9 mouse cellular contexts compared by ENCODE assay signal in the genomic region with DNA sequence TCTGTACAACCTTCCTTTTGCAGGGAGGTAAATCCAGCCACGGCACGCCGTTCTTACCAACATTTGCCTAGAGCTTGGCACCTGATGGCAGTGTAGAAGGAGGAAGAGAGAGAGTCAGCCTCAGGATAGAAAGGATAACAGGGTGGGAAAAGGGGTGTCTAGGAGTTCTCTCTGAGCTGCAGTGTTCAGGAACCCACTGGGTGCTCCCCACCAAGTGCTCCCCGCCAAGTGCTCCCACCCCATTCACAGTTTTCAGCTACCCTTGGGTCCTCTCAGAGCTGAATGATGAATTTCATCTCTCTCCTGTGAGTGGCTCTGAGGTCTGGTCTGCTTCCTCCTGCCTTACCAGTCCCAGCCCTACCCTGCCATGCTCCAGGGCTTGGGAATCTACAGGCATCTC. TPM values are rescaled to one million over a fixed set of nuclear protein-coding genes. Genes with fewer than 3 reads are reported as not detected.
DNase-seq lines count a peak whose midpoint lies in the region; ATAC-seq and TF ChIP-seq lines count a peak whose summit lies in the region.
"Had no signal": no experiment of that assay in that cellular context is flagged by ENCODE, and none has a peak within 500 bp of the region (broad histone marks: within the 10 kb centered on the region; RNA-seq: fewer than 3 reads in every experiment).

No protein-coding gene starts in this region.

- no peaks in the 10 kb centered on the region for H3K36me3 ChIP-seq in heart, embryonic 11.5 days (ENCODE audit: control insufficient read depth, insufficient read depth, low read length)
- H3K36me3 ChIP-seq in forebrain, postnatal 0 days (ENCODE audit: insufficient read depth) = no peaks in the 10 kb centered on the region
- H3K36me3 ChIP-seq in liver, embryonic 16.5 days (ENCODE audit: control insufficient read depth, insufficient read depth) = no peaks in the 10 kb centered on the region

- peak overlapping the region; percentile 90 for H3K4me2 ChIP-seq in heart, embryonic 11.5 days
- peak overlapping the region; percentile 96 for H3K4me2 ChIP-seq in forebrain, postnatal 0 days (ENCODE audit: low read depth)
- H3K4me2 ChIP-seq in liver, embryonic 16.5 days (ENCODE audit: low read depth, low read length) = peak overlapping the region; percentile 63; the same call in 1 of the 2 replicates

- WGBS in heart, embryonic 11.5 days (ENCODE audit: insufficient replicate concordance) = 67% methylated on average over 4 of the region's 4 CpGs
- 77% methylated on average over 4 of the region's 4 CpGs for WGBS in bone marrow, adult 2 months
- WGBS in forebrain, postnatal 0 days = 61% methylated on average over 4 of the region's 4 CpGs
- WGBS in liver, embryonic 16.5 days (ENCODE audit: insufficient replicate concordance) = 58% methylated on average over 4 of the region's 4 CpGs

- TF ChIP-seq POLR2A in bone marrow, adult 2 months (IDR thresholded peaks at IDR 0.05; ENCODE audit: borderline replicate concordance, control insufficient read depth, low read depth, low read length) = no peak

- H3K27ac ChIP-seq in heart, embryonic 11.5 days (ENCODE audit: low read depth, low read length) = no peak overlapping the region
- H3K27ac ChIP-seq in bone marrow, adult 2 months (ENCODE audit: control insufficient read depth, insufficient read depth, low read depth, low read length, poor library complexity) = peak overlapping the region; percentile 99
- no peak overlapping the region for H3K27ac ChIP-seq in forebrain, postnatal 0 days (ENCODE audit: low read depth, low read length)
- H3K27ac ChIP-seq in liver, embryonic 16.5 days (ENCODE audit: low read length) = no peak overlapping the region

- H3K27me3 ChIP-seq in heart, embryonic 11.5 days (ENCODE audit: control insufficient read depth, insufficient read depth, low read length) = no peaks in the 10 kb centered on the region
- H3K27me3 ChIP-seq in forebrain, postnatal 0 days (ENCODE audit: insufficient read depth, low read length) = no peaks in the 10 kb centered on the region
- H3K27me3 ChIP-seq in liver, embryonic 16.5 days (ENCODE audit: control insufficient read depth, insufficient read depth, low read depth, low read length) = peaks cover 23% of the 10 kb centered on the region

- H3K9me3 ChIP-seq in heart, embryonic 11.5 days (replicated peaks; ENCODE audit: control insufficient read depth, low read length) = no peaks in the 10 kb centered on the region
- no peaks in the 10 kb centered on the region for H3K9me3 ChIP-seq in forebrain, postnatal 0 days (ENCODE audit: low read length)
- no peaks in the 10 kb centered on the region for H3K9me3 ChIP-seq in liver, embryonic 16.5 days (replicated peaks; ENCODE audit: control insufficient read depth, low read length)

- no peak for TF ChIP-seq CTCF in bone marrow, adult 2 months (IDR thresholded peaks at IDR 0.05; ENCODE audit: control insufficient read depth, insufficient read depth, low read length)
- TF ChIP-seq CTCF in forebrain, postnatal 0 days (IDR thresholded peaks at IDR 0.05; ENCODE audit: low read depth) = no peak

- peak overlapping the region; percentile 74; the same call in 1 of the 2 replicates for H3K4me3 ChIP-seq in heart, embryonic 11.5 days (ENCODE audit: low read depth, low read length)
- peak overlapping the region; percentile 82 for H3K4me3 ChIP-seq in bone marrow, adult 2 months (replicated peaks; ENCODE audit: control insufficient read depth, low read depth, low read length)
- H3K4me3 ChIP-seq in forebrain, postnatal 0 days (ENCODE audit: low read depth, low read length) = peak overlapping the region; percentile 78
- H3K4me3 ChIP-seq in liver, embryonic 16.5 days (ENCODE audit: low read depth, low read length) = peak overlapping the region; percentile 64

- no peak overlapping the region for H3K9ac ChIP-seq in heart, embryonic 11.5 days (ENCODE audit: low read depth, low read length)
- H3K9ac ChIP-seq in forebrain, postnatal 0 days = peak overlapping the region; percentile 87
- H3K9ac ChIP-seq in liver, embryonic 16.5 days (ENCODE audit: low read depth, low read length) = no peak overlapping the region

- DNase-seq in heart, adult 8-10 months (ENCODE audit: low spot score) = no peak
- DNase-seq in forebrain, postnatal 0 days = no peak
- DNase-seq in ovary, postnatal 36 days (ENCODE audit: low spot score) = no peak
- DNase-seq in left cerebral cortex, adult 11 months (ENCODE audit: low spot score) = no peak
- no peak for DNase-seq in thymus, postnatal 10 days (ENCODE audit: low spot score in 2 of 2)
- DNase-seq: kidney, adult 9 months had no signal

- peaks cover 37% of the 10 kb centered on the region for H3K4me1 ChIP-seq in heart, embryonic 11.5 days (ENCODE audit: control insufficient read depth, insufficient read depth, low read length)
- H3K4me1 ChIP-seq in bone marrow, adult 2 months (ENCODE audit: control insufficient read depth, insufficient read depth, low read length) = peaks cover 1% of the 10 kb centered on the region; the same call in 1 of the 2 replicates
- H3K4me1 ChIP-seq in forebrain, postnatal 0 days (ENCODE audit: insufficient read depth) = peaks cover 14% of the 10 kb centered on the region; the same call in 1 of the 2 replicates
- no peaks in the 10 kb centered on the region for H3K4me1 ChIP-seq in liver, embryonic 16.5 days (ENCODE audit: control insufficient read depth, low read depth, low read length)

- ATAC-seq in heart, embryonic 11.5 days (replicated peaks; ENCODE audit: insufficient number of reproducible peaks, low FRiP score, low TSS enrichment) = no peak
- no peak for ATAC-seq in forebrain, postnatal 0 days
- ATAC-seq in liver, embryonic 16.5 days (ENCODE audit: low read depth) = no peak

RNA-seq across cellular contexts. Expression of a gene that starts 1.9 kb away (rescaled TPM):
- polyA plus RNA-seq in heart, embryonic 11.5 days (2014; fragmentation: Nextera tagmentation; extraction: Ambion mirVana) = 13.0 and 15.7 TPM in 2 replicates
- 10 to 100 TPM; 28.9 to 35.2 (median 30.0) TPM for total RNA-seq in heart, adult 8-10 months (2022)
- polyA plus RNA-seq in bone marrow, adult 2 months (2011; ENCODE audit: insufficient read depth, insufficient read length, low replicate concordance, missing spikeins) = 39.2 and 93.9 TPM in 2 replicates
- total RNA-seq in forebrain, postnatal 0 days (2014; rRNA removed) = 94.1 and 118 TPM in 2 replicates
- polyA plus RNA-seq in forebrain, postnatal 0 days (2015; fragmentation: Nextera tagmentation; extraction: Ambion mirVana) = 41.4 and 61.8 TPM in 2 replicates
- 24.7 and 27.8 TPM in 2 replicates for polyA plus RNA-seq in liver, embryonic 16.5 days (2015; fragmentation: Nextera tagmentation; extraction: Ambion mirVana)

RNA-seq across cellular contexts. Expression of a gene that starts 58.2 kb away (rescaled TPM):
- not detected in 2 replicates for polyA plus RNA-seq in heart, embryonic 11.5 days (2014; fragmentation: Nextera tagmentation; extraction: Ambion mirVana)
- total RNA-seq in heart, adult 8-10 months (2022) = under 1 TPM in 2 of 4 experiments, not detected in 2; 0.16 to 0.22 TPM
- polyA plus RNA-seq in bone marrow, adult 2 months (2011; ENCODE audit: insufficient read depth, insufficient read length, low replicate concordance, missing spikeins) = not detected in 2 replicates
- not detected in 2 replicates for total RNA-seq in forebrain, postnatal 0 days (2014; rRNA removed)
- not detected in 2 replicates for polyA plus RNA-seq in forebrain, postnatal 0 days (2015; fragmentation: Nextera tagmentation; extraction: Ambion mirVana)
- 0.05 TPM in 1 of 2 replicates, not detected in the other for polyA plus RNA-seq in liver, embryonic 16.5 days (2015; fragmentation: Nextera tagmentation; extraction: Ambion mirVana)
